Comparison of ENCODE assay signal across 17 mouse cellular contexts in the genomic region with DNA sequence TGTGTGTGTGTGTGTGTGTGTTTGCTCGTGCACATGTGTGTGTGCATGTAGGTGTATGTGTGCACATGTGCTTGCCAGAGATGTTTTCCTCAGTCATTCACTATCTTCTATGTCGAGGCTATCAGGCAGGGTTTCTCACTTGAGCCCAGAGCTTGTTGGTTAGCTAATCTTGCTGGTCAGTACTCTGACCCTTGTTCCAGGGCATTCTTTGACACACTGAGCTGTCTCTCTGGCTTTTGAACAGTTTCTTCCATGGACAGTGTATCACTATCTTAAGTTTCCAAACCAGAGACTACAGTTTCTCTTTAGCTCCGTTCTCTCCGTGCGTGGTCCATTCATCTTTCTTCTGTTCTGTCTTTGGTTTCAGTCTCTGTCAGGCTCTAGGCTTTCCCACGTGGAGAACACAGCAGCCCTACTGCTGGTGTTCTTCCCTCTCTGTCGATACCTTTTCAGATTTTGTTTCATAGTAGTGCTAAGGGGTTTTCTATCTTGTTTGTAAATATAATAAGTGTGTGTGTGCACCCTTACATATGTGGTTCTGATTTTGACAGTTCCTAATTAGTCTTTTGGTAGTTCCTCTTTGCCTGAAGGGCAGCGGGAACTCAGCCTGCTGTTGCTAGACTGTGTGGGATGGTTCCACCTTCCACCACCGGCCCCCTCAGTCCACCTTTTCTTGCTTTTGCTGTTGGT. TPM values are rescaled to one million over a fixed set of nuclear protein-coding genes. Genes with fewer than 3 reads are reported as not detected.
DNase-seq lines count a peak whose midpoint lies in the region; ATAC-seq and TF ChIP-seq lines count a peak whose summit lies in the region.
"Had no signal": no experiment of that assay in that cellular context is flagged by ENCODE, and none has a peak within 500 bp of the region (broad histone marks: within the 10 kb centered on the region; RNA-seq: fewer than 3 reads in every experiment).

No protein-coding gene starts in this region.

- H3K9ac ChIP-seq in liver, adult 2 months (ENCODE audit: low read depth, low read length): no peak overlapping the region
- no peak overlapping the region for H3K9ac ChIP-seq in kidney, embryonic 14.5 days (ENCODE audit: low read depth, low read length)
- no peak overlapping the region for H3K9ac ChIP-seq in liver, embryonic 15.5 days
- no peak overlapping the region for H3K9ac ChIP-seq in stomach, postnatal 0 days (ENCODE audit: low read length)
- H3K9ac ChIP-seq: hindbrain, embryonic 15.5 days; lung, embryonic 15.5 days; neural tube, embryonic 13.5 days had no signal

- H3K79me2 ChIP-seq in liver, adult 2 months (ENCODE audit: control insufficient read depth, insufficient read depth, low read length): peaks cover 16% of the 10 kb centered on the region; the same call in 1 of the 2 replicates

- no peak overlapping the region for H3K27ac ChIP-seq in liver, adult 2 months (replicated peaks; ENCODE audit: insufficient read depth, low read depth, low read length)
- H3K27ac ChIP-seq in kidney, embryonic 14.5 days (ENCODE audit: low read depth, low read length): peak overlapping the region; percentile 42; the same call in 1 of the 2 replicates
- no peak overlapping the region for H3K27ac ChIP-seq in liver, embryonic 15.5 days (replicated peaks)
- H3K27ac ChIP-seq in stomach, postnatal 0 days (replicated peaks): no peak overlapping the region
- H3K27ac ChIP-seq: heart, adult 2 months; hindbrain, embryonic 15.5 days; limb, embryonic 10.5 days; lung, embryonic 15.5 days; neural tube, embryonic 13.5 days had no signal

- H3K4me2 ChIP-seq in kidney, embryonic 14.5 days (replicated peaks; ENCODE audit: low read depth, low read length): no peak overlapping the region
- peak overlapping the region; percentile 23; the same call in 1 of the 2 replicates for H3K4me2 ChIP-seq in liver, embryonic 15.5 days
- H3K4me2 ChIP-seq in stomach, postnatal 0 days (replicated peaks; ENCODE audit: low read depth): no peak overlapping the region
- H3K4me2 ChIP-seq: hindbrain, embryonic 15.5 days; lung, embryonic 15.5 days; neural tube, embryonic 13.5 days had no signal

- no peaks in the 10 kb centered on the region for H3K9me3 ChIP-seq in kidney, embryonic 14.5 days (ENCODE audit: control insufficient read depth, low read length)
- no peaks in the 10 kb centered on the region for H3K9me3 ChIP-seq in liver, embryonic 15.5 days (replicated peaks)
- no peaks in the 10 kb centered on the region for H3K9me3 ChIP-seq in stomach, postnatal 0 days (ENCODE audit: control insufficient read depth, low read length)
- H3K9me3 ChIP-seq: hindbrain, embryonic 15.5 days; limb, embryonic 10.5 days; lung, embryonic 15.5 days; neural tube, embryonic 13.5 days had no signal

- H3K4me1 ChIP-seq in liver, adult 2 months (ENCODE audit: control insufficient read depth, insufficient read depth, low read length): peaks cover 9% of the 10 kb centered on the region
- peaks cover 48% of the 10 kb centered on the region for H3K4me1 ChIP-seq in kidney, embryonic 14.5 days (ENCODE audit: control insufficient read depth, insufficient read depth, low read length)
- H3K4me1 ChIP-seq in liver, embryonic 15.5 days (replicated peaks): peaks cover 37% of the 10 kb centered on the region
- no peaks in the 10 kb centered on the region; the same call in 1 of the 2 replicates for H3K4me1 ChIP-seq in stomach, postnatal 0 days (replicated peaks; ENCODE audit: control insufficient read depth, insufficient read depth)
- H3K4me1 ChIP-seq: hindbrain, embryonic 15.5 days had no signal

- no peak for TF ChIP-seq POLR2A in liver, adult 2 months (IDR thresholded peaks at IDR 0.05; ENCODE audit: extremely low read depth, insufficient read depth, low read length)

- no peaks in the 10 kb centered on the region for H3K27me3 ChIP-seq in liver, adult 2 months (ENCODE audit: control insufficient read depth, insufficient read depth, low read length)
- H3K27me3 ChIP-seq in kidney, embryonic 14.5 days (ENCODE audit: control insufficient read depth, insufficient read depth, low read length): no peaks in the 10 kb centered on the region
- no peaks in the 10 kb centered on the region for H3K27me3 ChIP-seq in liver, embryonic 15.5 days
- no peaks in the 10 kb centered on the region for H3K27me3 ChIP-seq in stomach, postnatal 0 days (ENCODE audit: control insufficient read depth, insufficient read depth, low read length)
- H3K27me3 ChIP-seq: hindbrain, embryonic 15.5 days; lung, embryonic 15.5 days; neural tube, embryonic 13.5 days had no signal

- no peak for TF ChIP-seq CTCF in liver, adult 2 months (IDR thresholded peaks at IDR 0.05; ENCODE audit: low read depth, low read length)
- TF ChIP-seq CTCF in stomach, postnatal 0 days (IDR thresholded peaks at IDR 0.05; ENCODE audit: low read depth): no peak

- no peak for ATAC-seq in kidney, embryonic 14.5 days (ENCODE audit: low FRiP score, low TSS enrichment)
- no peak for ATAC-seq in liver, embryonic 15.5 days (ENCODE audit: insufficient read depth)
- no peak for ATAC-seq in monocyte, adult 5-6 weeks (replicated peaks; ENCODE audit: insufficient number of reproducible peaks, low FRiP score, low TSS enrichment, poor library complexity, severe bottlenecking)
- ATAC-seq in stomach, postnatal 0 days (ENCODE audit: low FRiP score, low TSS enrichment): no peak
- ATAC-seq: activated CD4-positive, CD25-positive, alpha-beta regulatory T cell, adult 4 months had no signal

- H3K36me3 ChIP-seq in liver, adult 2 months (ENCODE audit: control insufficient read depth, insufficient read depth, low read length): no peaks in the 10 kb centered on the region
- H3K36me3 ChIP-seq in kidney, embryonic 14.5 days (ENCODE audit: control insufficient read depth, insufficient read depth, low read length): no peaks in the 10 kb centered on the region
- no peaks in the 10 kb centered on the region for H3K36me3 ChIP-seq in liver, embryonic 15.5 days (replicated peaks)
- H3K36me3 ChIP-seq in stomach, postnatal 0 days (ENCODE audit: control insufficient read depth, insufficient read depth, low read length): no peaks in the 10 kb centered on the region
- H3K36me3 ChIP-seq: hindbrain, embryonic 15.5 days; limb, embryonic 10.5 days; lung, embryonic 15.5 days; neural tube, embryonic 13.5 days had no signal

- TF ChIP-seq EP300 in stomach, postnatal 0 days (optimal IDR thresholded peaks at IDR 0.05): no peak

- DNase-seq in liver, adult 2 months (ENCODE audit: extremely low read depth, low read depth, low spot score): peak; percentile 82
- DNase-seq in liver: no peak
- no peak for DNase-seq in Muller cell, postnatal 12 days (ENCODE audit: inconsistent ontology term)
- DNase-seq in stomach, postnatal 0 days (ENCODE audit: low spot score): no peak
- DNase-seq: cerebellum, adult 11-12 months; heart, adult 2 months; heart, postnatal 10 days; layer of hippocampus, postnatal 36 days; right cerebral cortex, postnatal 25 days had no signal

- whole genome bisulfite sequencing in liver, adult 2 months: 50% methylated on average over 9 of the region's 9 CpGs
- 58% methylated on average over 9 of the region's 9 CpGs for WGBS in kidney, embryonic 14.5 days
- whole genome bisulfite sequencing in liver, embryonic 15.5 days (ENCODE audit: insufficient replicate concordance): 28% methylated on average over 9 of the region's 9 CpGs
- 58% methylated on average over 9 of the region's 9 CpGs for WGBS in stomach, postnatal 0 days

- H3K4me3 ChIP-seq in liver, adult 2 months (ENCODE audit: insufficient read depth, low read depth, low read length): no peak overlapping the region; the same call in 1 of the 2 replicates
- no peak overlapping the region for H3K4me3 ChIP-seq in kidney, embryonic 14.5 days (ENCODE audit: low read length)
- H3K4me3 ChIP-seq in liver, embryonic 15.5 days (replicated peaks): no peak overlapping the region
- no peak overlapping the region for H3K4me3 ChIP-seq in stomach, postnatal 0 days (ENCODE audit: low read depth, low read length)
- H3K4me3 ChIP-seq: heart, adult 2 months; hindbrain, embryonic 15.5 days; limb, embryonic 10.5 days; lung, embryonic 15.5 days; neural tube, embryonic 13.5 days had no signal

RNA-seq across cellular contexts. Expression of a gene that starts 54.2 kb away (rescaled TPM):
- total RNA-seq in liver, adult 2 months (2014; rRNA removed): 13.7 and 17.6 TPM in 2 replicates
- polyA plus RNA-seq in liver, adult 2 months (2012; rRNA removed): 9.7 and 10.3 TPM in 2 replicates
- 28.6 and 43.8 TPM in 2 replicates for polyA plus RNA-seq in kidney, embryonic 14.5 days (2014; fragmentation: Nextera tagmentation; extraction: Ambion mirVana)
- 3.7 and 4.0 TPM in 2 replicates for polyA plus RNA-seq in liver, embryonic 15.5 days (2015; fragmentation: Nextera tagmentation; extraction: Ambion mirVana)
- 44.5 to 87.6 TPM (median 61.0 TPM) in 3 replicates for total RNA-seq in monocyte, adult 5-6 weeks (2017)
- 9.2 and 9.7 TPM in 2 replicates for polyA plus RNA-seq in stomach, postnatal 0 days (2015; fragmentation: Nextera tagmentation; extraction: Ambion mirVana)
